Mouse (Mus musculus): ENCODE results near the gene Lpp. TPM values are rescaled to one million over a fixed set of nuclear protein-coding genes. Genes with fewer than 3 reads are reported as not detected.

The Lpp gene
- polyA plus RNA-seq, 1 experiment from 2014 or later = 42.7 TPM

GRCm38 (mm10) chr16:24443555-24443954 is 50.2 kb downstream of the Lpp start:
- 36% methylated on average over 5 of the region's 5 CpGs for WGBS
- peak; percentile 67 for ATAC-seq (ENCODE audit: low read depth)
- H3K27ac ChIP-seq (replicated peaks; ENCODE audit: low read depth, low read length) = peak overlapping the region; percentile 70; the same call in 1 of the 2 replicates
- H3K9ac ChIP-seq (ENCODE audit: low read depth, low read length) = no peak overlapping the region
- H3K4me3 ChIP-seq (ENCODE audit: low read depth, low read length) = no peak overlapping the region
- H3K4me1 ChIP-seq (ENCODE audit: control insufficient read depth, insufficient read depth, low read length) = peaks cover 33% of the 10 kb centered on the region
- no peak overlapping the region for H3K4me2 ChIP-seq (ENCODE audit: low read depth, low read length)
- no peaks in the 10 kb centered on the region for H3K27me3 ChIP-seq (replicated peaks; ENCODE audit: control insufficient read depth, insufficient read depth, low read length)
- DNase-seq (ENCODE audit: low spot score) = peak; percentile 63
- H3K36me3 ChIP-seq (ENCODE audit: control insufficient read depth, insufficient read depth, low read length) = peaks cover 5% of the 10 kb centered on the region; the same call in 1 of the 2 replicates
- no peaks in the 10 kb centered on the region for H3K9me3 ChIP-seq (ENCODE audit: control insufficient read depth, low read length)

DNA sequence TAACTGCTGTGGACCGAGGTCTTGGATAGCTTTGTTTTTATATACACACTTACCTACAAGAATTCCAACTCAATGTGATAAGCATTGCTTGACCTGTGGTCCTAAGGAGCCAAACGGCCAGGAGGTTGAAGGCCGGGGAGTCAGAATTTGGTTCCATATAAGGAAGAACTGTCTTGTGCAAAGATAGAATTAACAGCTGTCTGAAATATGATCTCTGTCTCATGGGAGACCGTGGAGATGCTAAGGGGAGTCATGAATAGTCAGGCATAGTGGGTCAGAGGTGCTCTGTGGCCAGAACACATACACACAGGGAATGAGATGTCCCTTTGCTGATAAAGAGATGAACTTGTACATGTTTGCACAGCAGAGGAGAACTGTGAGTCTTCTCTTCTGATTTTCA is 51.5 kb downstream of the Lpp start:
- Histone ChIP-seq H3K4me1 (ENCODE audit: control insufficient read depth, insufficient read depth, low read length) (peaks cover 36% of the 10 kb centered on the region), H3K4me3 (ENCODE audit: low read depth, low read length) (no peak overlapping the region), H3K36me3 (ENCODE audit: control insufficient read depth, insufficient read depth, low read length) (peaks cover 5% of the 10 kb centered on the region; the same call in 1 of the 2 replicates), H3K4me2 (ENCODE audit: low read depth, low read length) (no peak overlapping the region), H3K27ac (replicated peaks; ENCODE audit: low read depth, low read length) (no peak overlapping the region), H3K9me3 (ENCODE audit: control insufficient read depth, low read length) (no peaks in the 10 kb centered on the region), H3K27me3 (replicated peaks; ENCODE audit: control insufficient read depth, insufficient read depth, low read length) (no peaks in the 10 kb centered on the region), H3K9ac (ENCODE audit: low read depth, low read length) (no peak overlapping the region)
- ATAC-seq (ENCODE audit: low read depth) (no peak), DNase-seq (ENCODE audit: low spot score) (no peak)
- 58% methylated on average over 4 of the region's 4 CpGs for WGBS

- peaks cover 41% of the 10 kb centered on the region for H3K4me1 ChIP-seq (ENCODE audit: control insufficient read depth, insufficient read depth, low read length)
- H3K27me3 ChIP-seq (replicated peaks; ENCODE audit: control insufficient read depth, insufficient read depth, low read length) = no peaks in the 10 kb centered on the region
- no peaks in the 10 kb centered on the region for H3K9me3 ChIP-seq (ENCODE audit: control insufficient read depth, low read length)
- no peak overlapping the region for H3K27ac ChIP-seq (replicated peaks; ENCODE audit: low read depth, low read length)
- DNase-seq (ENCODE audit: low spot score) (no peak), ATAC-seq (ENCODE audit: low read depth) (no peak)
- no peak overlapping the region for H3K9ac ChIP-seq (ENCODE audit: low read depth, low read length)
- H3K4me2 ChIP-seq (ENCODE audit: low read depth, low read length) = no peak overlapping the region
- H3K36me3 ChIP-seq (ENCODE audit: control insufficient read depth, insufficient read depth, low read length) = peaks cover 5% of the 10 kb centered on the region; the same call in 1 of the 2 replicates
- 78% methylated on average over 3 of the region's 3 CpGs for WGBS
- H3K4me3 ChIP-seq (ENCODE audit: low read depth, low read length) = no peak overlapping the region
These were observed 52.2 kb downstream of the Lpp start for GRCm38 (mm10) chr16:24445473-24445872.

DNA sequence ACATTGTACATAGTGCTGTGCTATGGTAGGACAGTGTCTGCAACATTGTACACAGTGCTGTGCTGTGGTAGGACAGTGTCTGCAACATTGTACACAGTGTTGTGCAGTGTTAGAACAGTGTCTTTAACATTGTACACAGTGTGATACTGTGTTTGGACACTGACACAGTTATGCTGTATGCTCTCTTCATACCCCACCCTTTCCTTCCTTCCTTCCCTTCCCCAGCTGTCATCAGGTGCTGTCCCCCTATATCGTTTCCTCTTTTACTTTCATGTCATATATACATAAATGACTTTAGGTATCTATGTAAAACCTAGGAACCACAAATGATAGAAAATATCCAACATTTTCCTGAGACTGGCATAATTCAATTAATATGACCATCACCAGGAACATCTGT is 53.1 kb downstream of the Lpp start:
- Histone ChIP-seq H3K9ac (ENCODE audit: low read depth, low read length) (no peak overlapping the region), H3K36me3 (ENCODE audit: control insufficient read depth, insufficient read depth, low read length) (peaks cover 5% of the 10 kb centered on the region; the same call in 1 of the 2 replicates), H3K4me1 (ENCODE audit: control insufficient read depth, insufficient read depth, low read length) (peaks cover 38% of the 10 kb centered on the region), H3K9me3 (ENCODE audit: control insufficient read depth, low read length) (no peaks in the 10 kb centered on the region), H3K4me3 (ENCODE audit: low read depth, low read length) (no peak overlapping the region), H3K27ac (replicated peaks; ENCODE audit: low read depth, low read length) (no peak overlapping the region), H3K4me2 (ENCODE audit: low read depth, low read length) (no peak overlapping the region), H3K27me3 (replicated peaks; ENCODE audit: control insufficient read depth, insufficient read depth, low read length) (no peaks in the 10 kb centered on the region)
- ATAC-seq (ENCODE audit: low read depth) (no peak), DNase-seq (ENCODE audit: low spot score) (no peak)
- WGBS = 89% methylated on average over 1 of the region's 1 CpGs

DNA sequence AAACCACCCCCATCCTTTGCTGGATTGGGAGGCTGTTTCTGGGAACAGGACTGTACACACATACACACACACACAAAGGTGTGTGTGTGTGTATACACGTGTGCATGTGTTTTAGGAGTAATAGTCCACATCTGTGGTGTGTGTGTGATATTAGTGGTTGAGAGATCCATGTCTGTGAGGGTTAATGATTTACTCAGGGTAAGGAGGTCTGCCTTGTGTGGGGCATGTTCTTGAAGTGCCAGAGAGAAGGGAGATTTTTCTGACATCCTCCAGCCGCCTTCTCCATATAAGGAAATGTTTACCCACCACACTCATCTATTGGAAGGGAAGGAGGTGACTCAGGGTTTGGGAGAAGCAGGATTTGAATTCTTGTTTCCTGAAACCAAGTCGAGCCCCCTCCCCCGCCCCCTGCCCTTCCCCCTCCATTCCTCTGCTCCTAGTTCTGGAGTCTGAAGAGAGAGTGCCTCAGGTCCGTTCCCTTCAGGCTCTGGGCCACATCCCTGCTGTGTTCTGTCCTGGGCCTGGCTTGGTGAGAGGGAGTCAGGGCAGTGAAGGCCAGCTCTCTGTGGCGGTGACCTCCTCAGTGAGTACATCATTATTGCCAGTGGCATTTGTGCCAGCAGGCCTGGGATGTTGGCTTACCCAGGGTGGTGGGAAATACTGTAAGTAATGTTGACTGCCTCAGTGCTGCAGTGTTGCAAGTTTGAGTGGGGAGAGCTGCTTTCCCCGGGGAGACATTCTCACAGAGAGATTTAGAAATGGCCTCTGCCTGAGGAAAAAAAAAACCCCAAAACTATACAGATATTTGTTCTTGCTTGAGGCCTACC is 54.6 kb downstream of the Lpp start:
- DNase-seq (ENCODE audit: low spot score) = no peak
- no peak for ATAC-seq (ENCODE audit: low read depth)
- Histone ChIP-seq H3K27me3 (replicated peaks; ENCODE audit: control insufficient read depth, insufficient read depth, low read length) (no peaks in the 10 kb centered on the region), H3K4me1 (ENCODE audit: control insufficient read depth, insufficient read depth, low read length) (peaks cover 32% of the 10 kb centered on the region), H3K9me3 (ENCODE audit: control insufficient read depth, low read length) (no peaks in the 10 kb centered on the region), H3K4me2 (ENCODE audit: low read depth, low read length) (no peak overlapping the region), H3K9ac (ENCODE audit: low read depth, low read length) (no peak overlapping the region), H3K27ac (replicated peaks; ENCODE audit: low read depth, low read length) (no peak overlapping the region), H3K4me3 (ENCODE audit: low read depth, low read length) (no peak overlapping the region), H3K36me3 (ENCODE audit: control insufficient read depth, insufficient read depth, low read length) (peaks cover 5% of the 10 kb centered on the region; the same call in 1 of the 2 replicates)
- 43% methylated on average over 7 of the region's 7 CpGs for WGBS

DNA sequence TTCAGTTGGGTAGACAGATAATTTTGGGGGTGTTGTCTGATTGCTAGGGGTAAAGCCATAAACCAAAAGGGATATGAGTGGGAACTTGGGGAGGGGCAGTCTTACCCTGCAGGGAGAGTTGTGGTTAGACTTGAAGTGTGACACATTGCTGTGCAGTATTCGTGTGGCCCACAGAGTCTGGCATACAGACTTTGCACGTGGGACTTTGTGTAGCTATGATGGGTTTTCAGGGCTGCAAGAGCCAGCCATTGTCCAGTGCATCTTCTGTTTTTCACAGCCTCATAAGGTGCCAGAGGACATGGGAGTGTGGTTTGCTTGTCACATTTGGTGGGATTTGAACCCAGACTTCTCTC is 55.2 kb downstream of the Lpp start:
- Histone ChIP-seq H3K36me3 (ENCODE audit: control insufficient read depth, insufficient read depth, low read length) (peaks cover 5% of the 10 kb centered on the region; the same call in 1 of the 2 replicates), H3K4me2 (ENCODE audit: low read depth, low read length) (no peak overlapping the region), H3K4me1 (ENCODE audit: control insufficient read depth, insufficient read depth, low read length) (peaks cover 26% of the 10 kb centered on the region), H3K27ac (replicated peaks; ENCODE audit: low read depth, low read length) (no peak overlapping the region), H3K27me3 (replicated peaks; ENCODE audit: control insufficient read depth, insufficient read depth, low read length) (no peaks in the 10 kb centered on the region), H3K4me3 (ENCODE audit: low read depth, low read length) (no peak overlapping the region), H3K9me3 (ENCODE audit: control insufficient read depth, low read length) (no peaks in the 10 kb centered on the region), H3K9ac (ENCODE audit: low read depth, low read length) (no peak overlapping the region)
- ATAC-seq (ENCODE audit: low read depth) = no peak
- WGBS = 47% methylated on average over 2 of the region's 2 CpGs
- no peak for DNase-seq (ENCODE audit: low spot score)

- no peak for ATAC-seq (ENCODE audit: low read depth)
- Histone ChIP-seq H3K4me3 (ENCODE audit: low read depth, low read length) (no peak overlapping the region), H3K4me1 (ENCODE audit: control insufficient read depth, insufficient read depth, low read length) (peaks cover 22% of the 10 kb centered on the region), H3K36me3 (ENCODE audit: control insufficient read depth, insufficient read depth, low read length) (peaks cover 5% of the 10 kb centered on the region; the same call in 1 of the 2 replicates), H3K9ac (ENCODE audit: low read depth, low read length) (no peak overlapping the region), H3K4me2 (ENCODE audit: low read depth, low read length) (no peak overlapping the region), H3K27me3 (replicated peaks; ENCODE audit: control insufficient read depth, insufficient read depth, low read length) (no peaks in the 10 kb centered on the region), H3K9me3 (ENCODE audit: control insufficient read depth, low read length) (no peaks in the 10 kb centered on the region), H3K27ac (replicated peaks; ENCODE audit: low read depth, low read length) (no peak overlapping the region)
- no peak for DNase-seq (ENCODE audit: low spot score)
- 23% methylated on average over 5 of the region's 8 CpGs for WGBS
These were observed 56.5 kb downstream of the Lpp start for GRCm38 (mm10) chr16:24449806-24450205.

GRCm38 (mm10) chr16:24450256-24450655 is 56.9 kb downstream of the Lpp start:
- no peak overlapping the region for H3K4me2 ChIP-seq (ENCODE audit: low read depth, low read length)
- ATAC-seq (ENCODE audit: low read depth) (no peak), DNase-seq (ENCODE audit: low spot score) (no peak)
- H3K36me3 ChIP-seq (ENCODE audit: control insufficient read depth, insufficient read depth, low read length) = peaks cover 5% of the 10 kb centered on the region; the same call in 1 of the 2 replicates
- H3K4me3 ChIP-seq (ENCODE audit: low read depth, low read length) = no peak overlapping the region
- no peaks in the 10 kb centered on the region for H3K27me3 ChIP-seq (replicated peaks; ENCODE audit: control insufficient read depth, insufficient read depth, low read length)
- no peak overlapping the region for H3K27ac ChIP-seq (replicated peaks; ENCODE audit: low read depth, low read length)
- H3K9ac ChIP-seq (ENCODE audit: low read depth, low read length) = no peak overlapping the region
- no peaks in the 10 kb centered on the region for H3K9me3 ChIP-seq (ENCODE audit: control insufficient read depth, low read length)
- 67% methylated on average over 5 of the region's 5 CpGs for WGBS
- H3K4me1 ChIP-seq (ENCODE audit: control insufficient read depth, insufficient read depth, low read length) = peaks cover 25% of the 10 kb centered on the region

- H3K9me3 ChIP-seq (ENCODE audit: control insufficient read depth, low read length) = no peaks in the 10 kb centered on the region
- no peak overlapping the region for H3K9ac ChIP-seq (ENCODE audit: low read depth, low read length)
- DNase-seq (ENCODE audit: low spot score) (no peak), ATAC-seq (ENCODE audit: low read depth) (no peak)
- no peak overlapping the region for H3K27ac ChIP-seq (replicated peaks; ENCODE audit: low read depth, low read length)
- H3K4me2 ChIP-seq (ENCODE audit: low read depth, low read length) = no peak overlapping the region
- H3K27me3 ChIP-seq (replicated peaks; ENCODE audit: control insufficient read depth, insufficient read depth, low read length) = no peaks in the 10 kb centered on the region
- no peak overlapping the region for H3K4me3 ChIP-seq (ENCODE audit: low read depth, low read length)
- H3K36me3 ChIP-seq (ENCODE audit: control insufficient read depth, insufficient read depth, low read length) = peaks cover 3% of the 10 kb centered on the region; the same call in 1 of the 2 replicates
- 68% methylated on average over 5 of the region's 5 CpGs for WGBS
- peaks cover 25% of the 10 kb centered on the region for H3K4me1 ChIP-seq (ENCODE audit: control insufficient read depth, insufficient read depth, low read length)
These were observed 57.8 kb downstream of the Lpp start for GRCm38 (mm10) chr16:24451123-24451522.

Measured in embryonic facial prominence, embryonic 14.5 days (tissue).